ENCODE assay signal across 13 mouse cellular contexts in the genomic region with DNA sequence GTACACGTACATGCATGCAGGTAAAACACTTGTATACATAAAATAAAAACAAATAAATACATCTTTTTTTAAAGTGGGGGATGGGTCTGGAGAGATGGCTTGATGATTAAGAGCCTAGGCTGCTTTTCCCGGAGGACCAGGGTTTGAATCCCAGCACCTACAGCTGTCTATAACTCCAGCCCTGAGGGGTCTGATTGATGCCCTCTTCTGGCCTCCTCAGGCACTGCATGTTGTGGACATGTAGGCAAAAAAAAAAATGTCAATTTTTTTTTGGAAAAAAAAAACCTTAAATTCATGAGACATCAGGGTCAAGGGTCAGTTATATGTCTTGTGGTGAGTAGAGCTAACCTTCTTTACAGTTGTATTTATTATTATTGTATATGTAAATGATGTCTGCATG. TPM values are rescaled to one million over a fixed set of nuclear protein-coding genes. Genes with fewer than 3 reads are reported as not detected.
DNase-seq lines count a peak whose midpoint lies in the region; TF ChIP-seq lines count a peak whose summit lies in the region.
"Had no signal": no experiment of that assay in that cellular context is flagged by ENCODE, and none has a peak within 500 bp of the region (broad histone marks: within the 10 kb centered on the region; RNA-seq: fewer than 3 reads in every experiment).

No protein-coding gene starts in this region.

- TF ChIP-seq CTCF in kidney, adult 2 months (conservative IDR thresholded peaks at IDR 0.05; ENCODE audit: insufficient read depth, insufficient read length, low read depth, low read length), result peak; percentile 36
- peak; percentile 23; the same call in 1 of the 2 replicates for TF ChIP-seq CTCF in spleen, adult 2 months (IDR thresholded peaks at IDR 0.05; ENCODE audit: extremely low read depth, insufficient read depth, insufficient read length, insufficient replicate concordance)

- no peak overlapping the region for H3K4me3 ChIP-seq in kidney, adult 2 months (ENCODE audit: insufficient read depth, low read depth, low read length)
- H3K4me3 ChIP-seq in spleen, adult 2 months (ENCODE audit: extremely low read depth, insufficient read depth, insufficient read length), result no peak overlapping the region
- H3K4me3 ChIP-seq: embryonic facial prominence, embryonic 13.5 days; kidney, embryonic 15.5 days; neural tube, embryonic 12.5 days had no signal

- no peak for TF ChIP-seq POLR2A in kidney, adult 2 months (IDR thresholded peaks at IDR 0.05; ENCODE audit: low read depth, low read length)
- TF ChIP-seq POLR2A in spleen, adult 2 months (IDR thresholded peaks at IDR 0.05; ENCODE audit: low read depth, low read length), result no peak

- H3K27me3 ChIP-seq in kidney, adult 2 months (replicated peaks; ENCODE audit: control insufficient read depth, insufficient read depth, low read length), result no peaks in the 10 kb centered on the region
- no peaks in the 10 kb centered on the region for H3K27me3 ChIP-seq in spleen, adult 2 months (ENCODE audit: control insufficient read depth, insufficient read depth, low read length)
- H3K27me3 ChIP-seq: embryonic facial prominence, embryonic 13.5 days; kidney, embryonic 15.5 days; neural tube, embryonic 12.5 days had no signal

- DNase-seq in kidney, adult 2 months, result no peak
- no peak for DNase-seq in kidney, adult 9 months
- DNase-seq in spleen, adult 2 months (ENCODE audit: low read depth in 1 of 2, low spot score in 2 of 2), result no peak
- no peak for DNase-seq in spleen, postnatal 4 days (ENCODE audit: low spot score in 2 of 2)
- DNase-seq in ZHBTc4 (ENCODE audit: low read depth, low spot score), result peak; percentile 59
- DNase-seq in thymus, postnatal 4 days, result peak; percentile 58
- DNase-seq in cerebellum, postnatal 36 days, result no peak
- DNase-seq: heart, postnatal 10 days; lung, postnatal 10 days; right cerebral cortex, postnatal 4 days had no signal

- H3K4me1 ChIP-seq in kidney, adult 2 months (ENCODE audit: control insufficient read depth, insufficient read depth, low read length), result no peaks in the 10 kb centered on the region
- no peaks in the 10 kb centered on the region for H3K4me1 ChIP-seq in spleen, adult 2 months (ENCODE audit: control insufficient read depth, insufficient read depth, insufficient read length)
- H3K4me1 ChIP-seq: embryonic facial prominence, embryonic 13.5 days; kidney, embryonic 15.5 days had no signal

- H3K36me3 ChIP-seq in kidney, adult 2 months (ENCODE audit: control insufficient read depth, insufficient read depth, low read length), result peaks cover 13% of the 10 kb centered on the region
- peaks cover 13% of the 10 kb centered on the region for H3K36me3 ChIP-seq in spleen, adult 2 months (ENCODE audit: control insufficient read depth, insufficient read depth, low read length)

- WGBS in kidney, adult 2 months, result 96% methylated on average over 2 of the region's 2 CpGs
- 93% methylated on average over 2 of the region's 2 CpGs for WGBS in spleen, adult 2 months

- no peak overlapping the region for H3K27ac ChIP-seq in kidney, adult 2 months (ENCODE audit: insufficient read depth, low read depth, low read length)
- H3K27ac ChIP-seq in spleen, adult 2 months (ENCODE audit: insufficient read depth, low read length), result no peak overlapping the region
- H3K27ac ChIP-seq: embryonic facial prominence, embryonic 13.5 days; kidney, embryonic 15.5 days; neural tube, embryonic 12.5 days had no signal

RNA-seq across cellular contexts. Expression of gene Akap5, which starts 34.4 kb away (rescaled TPM):
- 0.19 and 0.27 TPM in 2 replicates for polyA plus RNA-seq in kidney, adult 2 months (2012; rRNA removed)
- polyA plus RNA-seq in spleen, adult 2 months (2012; rRNA removed), result 0.22 and 0.29 TPM in 2 replicates

RNA-seq across cellular contexts. Expression of gene Mthfd1, which starts 35.2 kb away (rescaled TPM):
- polyA plus RNA-seq in kidney, adult 2 months (2012; rRNA removed), result 128 and 132 TPM in 2 replicates
- 15.1 and 17.3 TPM in 2 replicates for polyA plus RNA-seq in spleen, adult 2 months (2012; rRNA removed)

RNA-seq across cellular contexts. Expression of gene Tex21, which starts 43.7 kb away (rescaled TPM):
- polyA plus RNA-seq in kidney, adult 2 months (2012; rRNA removed), result 0.11 TPM in 1 of 2 replicates, not detected in the other
- not detected in 2 replicates for polyA plus RNA-seq in spleen, adult 2 months (2012; rRNA removed)
- polyA plus RNA-seq: embryonic facial prominence, embryonic 13.5 days; kidney, embryonic 15.5 days; neural tube, embryonic 12.5 days had no signal

Comparison
In these comparisons a context has a peak if more than half of its experiments do, and no peak if none do; other contexts are left out.
1. DNase-seq: peak in ZHBTc4 (single experiment) and thymus, postnatal 4 days (single experiment); none in kidney, adult 2 months (single experiment), kidney, adult 9 months (single experiment), spleen, adult 2 months (0 of 2), spleen, postnatal 4 days (0 of 2) and cerebellum, postnatal 36 days (0 of 2).